Mouse (Mus musculus) cerebellum, adult (tissue): ENCODE results near the gene Tceal3.
"Not testable (repeated sequence)": the region's sequence is repeated elsewhere in the genome, so short reads cannot be mapped to it uniquely, and the experiment has no call there.

Experiments
- ATAC-seq: cut with Nextera tagmentation; 2 replicates; pipeline ENCODE4 v1.9.2; 2017; ENCODE audit warnings: mild to moderate bottlenecking, moderate library complexity, mixed read lengths; ENCODE audit not compliant: insufficient number of reproducible peaks, low FRiP score, low TSS enrichment

The Tceal3 gene

GRCm38 (mm10) chrX:136590199-136590896, at the start of gene Tceal3:
Tceal3 (plus strand) TSS chrX:136590842.
- ATAC-seq, result peak; percentile 61

- not testable (repeated sequence) for ATAC-seq
Measured at GRCm38 (mm10) chrX:136543956-136544355, 46.7 kb upstream of the Tceal3 start, which contains the start of gene Kir3dl2. Kir3dl2 (minus strand) TSS chrX:136544056.

GRCm38 (mm10) chrX:136569094-136569493, 21.5 kb upstream of the Tceal3 start:
- ATAC-seq, result not testable (repeated sequence)

- ATAC-seq, result no peak
Measured at GRCm38 (mm10) chrX:136584617-136585016, 6.0 kb upstream of the Tceal3 start.

- ATAC-seq, result no peak
Measured at GRCm38 (mm10) chrX:136590897-136591257, 235 bp downstream of the Tceal3 start.

GRCm38 (mm10) chrX:136599416-136599815, 8.8 kb downstream of the Tceal3 start:
- ATAC-seq, result peak; percentile 58; the same call in 1 of the 2 replicates

GRCm38 (mm10) chrX:136606951-136607350, 16.3 kb downstream of the Tceal3 start:
- no peak for ATAC-seq

GRCm38 (mm10) chrX:136607395-136607794, 16.8 kb downstream of the Tceal3 start:
- no peak for ATAC-seq

- no peak for ATAC-seq
Measured at GRCm38 (mm10) chrX:136611346-136611745, 20.7 kb downstream of the Tceal3 start.

GRCm38 (mm10) chrX:136615889-136616288, 25.2 kb downstream of the Tceal3 start:
- ATAC-seq, result not testable (repeated sequence)

GRCm38 (mm10) chrX:136624905-136625569, 34.4 kb downstream of the Tceal3 start:
- ATAC-seq, result no peak

- ATAC-seq, result no peak
Measured at GRCm38 (mm10) chrX:136625959-136626358, 35.3 kb downstream of the Tceal3 start.

- no peak for ATAC-seq
Measured at GRCm38 (mm10) chrX:136635116-136635515, 44.5 kb downstream of the Tceal3 start.

- no peak for ATAC-seq
Measured at GRCm38 (mm10) chrX:136639754-136640153, 49.1 kb downstream of the Tceal3 start.

- not testable (repeated sequence) for ATAC-seq
Measured at GRCm38 (mm10) chrX:136645857-136646256, 55.2 kb downstream of the Tceal3 start.

GRCm38 (mm10) chrX:136666281-136666706, 75.7 kb downstream of the Tceal3 start:
- ATAC-seq, result peak; percentile 84

GRCm38 (mm10) chrX:136666762-136667464, 76.3 kb downstream of the Tceal3 start:
- ATAC-seq, result peak; percentile 54

- no peak for ATAC-seq
Measured at GRCm38 (mm10) chrX:136668794-136669193, 78.2 kb downstream of the Tceal3 start.

- ATAC-seq, result no peak
Measured at GRCm38 (mm10) chrX:136680989-136681388, 90.3 kb downstream of the Tceal3 start.

- ATAC-seq, result not testable (repeated sequence)
Measured at GRCm38 (mm10) chrX:136691606-136692293, 101.1 kb downstream of the Tceal3 start.
